In the genomic region with DNA sequence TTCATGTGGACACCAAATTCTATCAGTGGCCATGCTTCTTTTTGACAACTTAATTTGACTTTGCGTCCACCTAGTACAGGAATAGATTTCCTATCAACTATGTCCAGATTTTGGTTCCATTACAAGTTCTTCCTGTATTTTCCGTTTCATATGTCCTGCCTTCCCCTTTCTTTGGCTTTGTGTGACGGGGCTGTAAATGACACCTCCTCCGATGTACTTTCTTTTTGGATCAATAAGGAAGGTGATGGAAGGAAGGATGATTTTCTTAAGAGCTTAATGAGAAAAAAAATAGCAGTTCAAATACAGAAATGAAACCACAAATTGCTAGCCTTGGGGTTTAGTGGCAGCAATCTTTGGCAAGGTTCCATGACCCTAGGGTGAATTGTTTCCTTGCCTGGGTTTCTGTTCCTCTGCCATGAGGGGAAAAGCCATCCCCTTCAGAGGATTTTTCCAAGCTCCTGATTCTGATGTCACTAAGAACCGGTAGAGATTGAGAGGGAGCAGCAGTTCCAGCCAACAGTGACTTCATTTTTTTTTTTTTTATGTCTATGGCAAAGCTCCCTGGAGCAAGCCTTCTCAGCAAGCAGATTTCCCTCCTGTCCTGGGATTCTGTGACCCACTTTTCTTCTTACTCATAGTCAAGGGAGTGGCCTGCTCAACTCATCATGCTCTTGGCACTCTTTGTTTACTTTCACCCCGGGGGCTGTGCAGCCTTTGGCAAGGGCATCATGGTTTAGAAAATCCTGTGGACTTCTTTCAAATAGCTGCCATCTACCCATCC, we compare ENCODE assay signal across 10 mouse cellular contexts. TPM values are rescaled to one million over a fixed set of nuclear protein-coding genes. Genes with fewer than 3 reads are reported as not detected.
DNase-seq lines count a peak whose midpoint lies in the region; ATAC-seq and TF ChIP-seq lines count a peak whose summit lies in the region.
"Had no signal": no experiment of that assay in that cellular context is flagged by ENCODE, and none has a peak within 500 bp of the region (broad histone marks: within the 10 kb centered on the region; RNA-seq: fewer than 3 reads in every experiment).

No protein-coding gene starts in this region.

- TF ChIP-seq EP300 in heart, postnatal 0 days (IDR thresholded peaks at IDR 0.05; ENCODE audit: low read depth), result no peak

- peak; percentile 94 for ATAC-seq in cerebellum, adult (ENCODE audit: insufficient number of reproducible peaks, low FRiP score, low TSS enrichment)
- ATAC-seq in heart, postnatal 0 days (ENCODE audit: insufficient read depth, low read depth), result no peak
- no peak for ATAC-seq in activated CD4-positive, CD25-positive, alpha-beta regulatory T cell, adult 4 months

- H3K9ac ChIP-seq in heart, postnatal 0 days (replicated peaks; ENCODE audit: low read depth, low read length), result no peak overlapping the region
- H3K9ac ChIP-seq: limb, embryonic 12.5 days had no signal

- H3K36me3 ChIP-seq in heart, postnatal 0 days (replicated peaks; ENCODE audit: control insufficient read depth, insufficient read depth, low read length), result no peaks in the 10 kb centered on the region
- no peaks in the 10 kb centered on the region for H3K36me3 ChIP-seq in splenic B cell, adult 2 months (ENCODE audit: control insufficient read depth, insufficient read depth, low read length, poor library complexity, severe bottlenecking)
- H3K36me3 ChIP-seq: limb, embryonic 12.5 days had no signal

- H3K4me2 ChIP-seq in heart, postnatal 0 days (ENCODE audit: low read depth, low read length), result no peak overlapping the region
- H3K4me2 ChIP-seq: limb, embryonic 12.5 days had no signal

- no peak for TF ChIP-seq POLR2A in lung, adult 2 months (IDR thresholded peaks at IDR 0.05; ENCODE audit: borderline replicate concordance, extremely low read depth, low read depth, low read length)

- DNase-seq in lung, adult 18-20 months, result peak; percentile 34 to 43
- no peak for DNase-seq in lung, adult 2 months
- DNase-seq in heart, postnatal 0 days (ENCODE audit: low spot score), result peak; percentile 40
- DNase-seq in splenic B cell, adult 2 months (ENCODE audit: low read depth, low spot score), result peak; percentile 15
- DNase-seq in testis, postnatal 10 days (ENCODE audit: low spot score), result no peak
- DNase-seq in frontal cortex, postnatal 10 days (ENCODE audit: low spot score in 2 of 2), result no peak

- H3K9me3 ChIP-seq in heart, postnatal 0 days (replicated peaks; ENCODE audit: control insufficient read depth, low read length), result no peaks in the 10 kb centered on the region
- H3K9me3 ChIP-seq: limb, embryonic 12.5 days had no signal

- TF ChIP-seq CTCF in lung, adult 2 months (IDR thresholded peaks at IDR 0.05; ENCODE audit: insufficient read depth, low read length), result no peak
- TF ChIP-seq CTCF in heart, postnatal 0 days (IDR thresholded peaks at IDR 0.05; ENCODE audit: low read depth), result no peak

- H3K4me1 ChIP-seq in lung, adult 2 months (ENCODE audit: control insufficient read depth, insufficient read depth, low read length), result peaks cover 3% of the 10 kb centered on the region
- peaks cover 4% of the 10 kb centered on the region; the same call in 1 of the 2 replicates for H3K4me1 ChIP-seq in heart, postnatal 0 days (ENCODE audit: control insufficient read depth, insufficient read depth)
- H3K4me1 ChIP-seq: limb, embryonic 12.5 days had no signal

- H3K27me3 ChIP-seq in heart, postnatal 0 days (ENCODE audit: control insufficient read depth, insufficient read depth, low read length), result no peaks in the 10 kb centered on the region
- H3K27me3 ChIP-seq in splenic B cell, adult 2 months (ENCODE audit: control insufficient read depth, insufficient read depth, low read length, poor library complexity, severe bottlenecking), result no peaks in the 10 kb centered on the region

- no peak overlapping the region for H3K27ac ChIP-seq in heart, postnatal 0 days (ENCODE audit: low read depth)
- H3K27ac ChIP-seq: limb, embryonic 12.5 days had no signal

- no peak overlapping the region for H3K4me3 ChIP-seq in lung, adult 2 months (replicated peaks; ENCODE audit: extremely low read depth, low read depth, low read length)
- H3K4me3 ChIP-seq in heart, postnatal 0 days (ENCODE audit: low read depth, low read length), result no peak overlapping the region
- H3K4me3 ChIP-seq: limb, embryonic 12.5 days had no signal

- 42% methylated on average over 6 of the region's 6 CpGs for WGBS in lung, adult 2 months
- WGBS in heart, postnatal 0 days, result 48% methylated on average over 6 of the region's 6 CpGs

RNA-seq across cellular contexts. Expression of a gene that starts 56.1 kb away (rescaled TPM):
- polyA plus RNA-seq in lung, adult 2 months (2012; rRNA removed), result 0.18 and 0.25 TPM in 2 replicates
- not detected in 2 replicates for total RNA-seq in heart, postnatal 0 days (2014; rRNA removed; ENCODE audit: low replicate concordance)
- polyA plus RNA-seq in heart, postnatal 0 days (2015; fragmentation: Nextera tagmentation; extraction: Ambion mirVana), result 0.30 and 0.51 TPM in 2 replicates
- not detected for polyA plus RNA-seq in activated CD4-positive, CD25-positive, alpha-beta regulatory T cell, adult 4 months (2017; shearing (Covaris generic))
- total RNA-seq: neutrophil, adult 5-6 weeks had no signal

Comparison
In these comparisons a context has a peak if more than half of its experiments do, and no peak if none do; other contexts are left out.
1. DNase-seq: peak in lung, adult 18-20 months (2 of 2), heart, postnatal 0 days (single experiment) and splenic B cell, adult 2 months (single experiment); none in lung, adult 2 months (single experiment), testis, postnatal 10 days (single experiment) and frontal cortex, postnatal 10 days (0 of 2).